Mouse (Mus musculus) kidney, adult 9 months (tissue): ENCODE measurements around the gene Col15a1.

Experiments used
- DNase-seq: peaks from one replicate; pipeline ENCODE4 v3.0.0; 2022

The Col15a1 gene

DNA sequence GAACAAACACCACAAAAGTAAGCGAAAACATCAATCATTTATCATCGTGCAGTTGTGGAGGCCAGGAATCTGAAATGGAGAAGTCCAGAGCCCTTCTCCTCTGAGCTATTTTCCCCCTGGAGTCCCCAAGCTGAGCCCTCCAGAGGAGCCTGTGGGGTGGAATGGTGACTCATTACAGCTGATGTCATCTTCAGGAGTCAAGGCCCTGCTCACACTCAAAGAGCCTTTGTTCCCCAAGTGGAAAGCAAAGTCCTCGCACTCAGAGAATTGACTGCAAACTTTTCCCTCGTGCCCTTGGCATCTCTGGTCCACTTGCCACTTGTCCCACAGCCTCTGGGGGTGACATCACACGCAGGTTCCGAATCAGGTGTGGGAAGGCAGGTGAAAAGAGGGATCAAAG, 23.4 kb downstream of the Col15a1 start:
- DNase-seq, result no peak

DNA sequence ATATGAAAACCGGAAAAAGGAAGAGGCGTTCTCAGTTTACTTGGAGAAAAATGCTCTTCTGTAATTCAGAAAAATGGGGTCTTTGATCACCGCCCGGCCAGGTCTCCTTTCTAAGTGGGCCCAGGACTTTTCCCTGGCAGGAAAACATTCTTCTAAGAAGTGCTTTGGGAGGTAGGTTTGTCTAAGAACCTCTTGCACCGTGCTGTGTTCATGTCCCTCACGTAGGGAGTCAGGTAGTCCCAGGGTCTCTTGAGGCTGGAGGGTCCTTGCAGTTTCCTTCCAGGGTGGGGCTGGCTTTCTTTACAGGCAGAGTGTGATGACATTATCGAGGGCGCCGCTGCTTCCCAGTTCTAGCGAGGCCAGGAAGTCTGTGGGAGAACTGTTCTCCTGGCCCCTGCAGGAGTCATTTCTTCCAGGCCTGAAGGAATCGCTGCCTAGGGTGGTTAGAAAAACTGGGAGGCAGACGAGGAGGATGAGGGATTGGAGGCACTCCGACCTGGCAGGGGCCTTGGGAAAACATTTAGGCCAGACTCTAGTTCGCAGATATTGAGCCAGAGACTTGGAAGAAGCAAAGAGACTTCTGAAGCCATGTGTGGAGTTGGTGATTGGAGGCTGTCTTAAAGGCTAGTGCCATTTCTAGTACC, 25.4 kb downstream of the Col15a1 start:
- DNase-seq, result no peak

DNA sequence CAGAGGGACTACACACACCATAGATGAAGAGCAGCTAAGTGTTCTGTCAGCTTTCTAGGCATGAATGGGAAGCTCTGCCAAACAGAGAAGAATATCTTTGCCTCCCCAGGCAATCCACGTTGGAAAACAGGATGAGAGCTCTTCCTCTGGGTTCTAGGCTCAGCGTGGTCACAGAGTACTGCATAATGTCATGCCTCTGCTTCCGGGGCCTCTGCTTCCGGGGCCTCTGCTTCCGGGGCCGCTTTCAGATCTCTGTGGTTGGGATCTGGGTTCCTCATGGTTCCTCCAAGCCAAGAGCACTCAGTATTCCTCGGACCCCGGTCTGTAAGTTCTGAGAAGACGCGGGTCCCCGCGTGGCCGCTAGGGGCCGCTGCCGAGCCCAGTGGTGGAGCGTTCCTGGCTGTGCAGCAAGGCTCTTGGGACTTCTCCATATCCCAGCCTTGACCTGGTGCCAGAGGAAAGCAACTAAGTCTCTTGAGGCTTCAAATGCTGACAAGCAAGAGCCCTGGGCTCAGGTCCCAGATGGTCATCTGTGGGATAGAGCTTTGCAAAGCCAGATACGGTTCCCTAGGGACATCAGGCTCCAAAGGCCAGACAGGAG, 26.8 kb downstream of the Col15a1 start:
- DNase-seq, result peak; percentile 87

DNA sequence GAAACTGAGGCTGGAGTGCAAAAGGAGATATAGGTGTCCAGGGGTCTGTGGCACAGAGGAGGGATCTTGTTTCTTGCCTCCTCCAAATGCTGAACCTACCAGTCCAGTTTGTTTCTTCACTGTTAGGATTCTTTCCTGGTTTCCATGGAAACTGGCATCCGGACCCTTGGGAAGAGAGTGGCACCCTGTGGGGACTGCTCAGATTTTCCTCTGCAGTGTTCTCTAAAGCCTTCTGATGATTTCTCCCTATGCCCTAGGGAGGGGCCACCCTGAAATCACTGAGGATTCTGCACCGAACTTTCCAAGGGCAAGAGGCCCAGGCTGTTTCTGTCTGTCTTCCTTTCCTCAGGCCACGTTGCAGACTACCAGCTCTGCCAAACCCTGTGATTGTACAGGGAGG, 27.4 kb downstream of the Col15a1 start:
- DNase-seq, result no peak

DNA sequence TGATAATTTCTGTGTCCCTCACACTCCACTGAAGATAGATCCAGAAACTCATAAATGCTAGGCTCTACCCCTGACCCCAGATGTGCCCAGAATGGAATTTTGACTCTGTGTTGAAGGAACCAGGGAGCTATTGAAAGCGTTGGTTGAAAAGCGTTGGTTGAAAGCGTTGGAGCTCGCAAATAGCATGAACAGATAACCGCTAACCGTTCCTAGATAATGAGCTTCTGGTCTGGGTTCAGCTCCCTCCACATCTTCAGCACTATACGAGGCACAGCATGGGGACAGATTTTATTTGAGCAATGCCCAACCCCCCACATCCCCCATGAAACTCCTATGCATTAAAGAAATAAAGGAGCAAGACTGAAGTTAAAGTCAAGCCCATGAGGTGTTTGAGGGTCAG, 28.1 kb downstream of the Col15a1 start:
- DNase-seq, result no peak

DNA sequence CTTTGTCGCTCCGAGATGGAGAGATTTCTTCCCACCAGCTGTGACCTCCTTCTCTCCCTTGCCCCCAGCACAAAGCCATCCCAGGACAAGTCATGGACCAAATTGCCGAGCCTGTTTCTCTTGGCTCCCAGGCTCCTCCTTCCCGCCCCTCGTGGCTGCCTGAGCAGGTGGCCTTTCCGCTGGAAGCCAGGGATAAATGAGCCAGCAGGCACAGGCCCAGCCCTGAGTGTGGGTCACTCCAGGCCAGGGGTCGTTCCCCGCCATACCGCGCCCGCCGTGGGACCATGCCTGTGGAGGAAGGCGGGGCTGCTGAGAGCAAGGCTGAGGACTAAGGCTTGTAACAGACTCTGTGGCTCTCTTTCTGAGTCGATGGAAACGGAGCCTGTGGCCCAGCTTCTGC, 29.3 kb downstream of the Col15a1 start:
- DNase-seq, result peak; percentile 42

DNA sequence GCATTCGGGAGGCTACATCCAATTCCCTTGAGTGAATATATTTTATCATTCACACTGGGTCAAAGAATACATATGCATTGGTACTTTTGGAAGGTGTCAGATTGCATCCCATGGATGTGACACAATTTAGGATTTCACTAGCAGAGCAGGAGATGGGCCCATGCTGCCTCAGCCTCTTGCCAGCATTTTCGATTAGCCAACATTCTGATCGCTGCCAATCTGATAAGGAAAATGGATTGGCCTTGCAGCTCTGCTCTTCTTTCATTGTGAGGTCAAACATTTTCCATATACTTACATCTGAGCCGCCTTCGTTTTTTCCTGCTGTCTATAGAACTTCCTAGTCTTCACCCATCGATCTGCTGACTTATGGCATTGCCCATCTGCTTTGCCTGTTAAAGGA, 31.2 kb downstream of the Col15a1 start:
- no peak for DNase-seq

DNA sequence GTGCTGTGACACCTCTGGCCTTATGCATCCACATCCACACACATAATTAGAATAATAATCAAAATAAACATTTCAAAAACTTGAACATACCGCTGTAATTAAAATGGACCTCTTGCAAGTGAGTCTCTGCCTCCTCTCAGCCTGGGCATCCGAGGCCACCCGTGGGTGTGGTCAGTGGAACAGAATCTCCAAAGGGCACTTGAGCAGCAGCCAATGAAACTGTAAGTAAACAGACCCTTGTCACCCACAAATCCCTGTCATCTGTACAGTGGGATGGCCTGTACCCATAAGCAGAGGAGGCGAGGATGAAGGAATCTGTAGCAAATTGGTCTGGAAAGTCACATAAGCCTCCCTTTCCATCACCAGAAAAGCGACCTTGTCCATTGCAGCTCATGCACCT, 32.9 kb downstream of the Col15a1 start:
- DNase-seq, result no peak

DNA sequence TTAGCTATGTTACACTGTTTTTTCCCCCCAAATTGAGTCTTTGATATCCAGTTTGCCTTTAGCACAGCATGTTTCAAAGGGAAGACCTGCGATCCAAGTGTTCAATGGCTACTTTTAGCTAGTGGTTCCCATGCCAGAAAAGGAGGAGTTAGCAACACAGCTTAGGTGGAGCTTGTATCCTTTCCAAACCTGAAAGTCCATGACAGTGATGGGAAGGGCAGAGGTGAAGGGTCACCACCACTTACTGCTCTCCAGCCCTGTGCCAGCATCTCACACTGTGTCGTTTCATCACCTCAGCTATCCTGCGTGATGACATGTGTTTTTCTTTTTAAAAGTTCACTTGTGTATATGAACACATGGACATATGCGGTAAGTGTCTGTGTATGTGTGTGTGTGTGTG, 34.2 kb downstream of the Col15a1 start:
- DNase-seq, result peak; percentile 69

DNA sequence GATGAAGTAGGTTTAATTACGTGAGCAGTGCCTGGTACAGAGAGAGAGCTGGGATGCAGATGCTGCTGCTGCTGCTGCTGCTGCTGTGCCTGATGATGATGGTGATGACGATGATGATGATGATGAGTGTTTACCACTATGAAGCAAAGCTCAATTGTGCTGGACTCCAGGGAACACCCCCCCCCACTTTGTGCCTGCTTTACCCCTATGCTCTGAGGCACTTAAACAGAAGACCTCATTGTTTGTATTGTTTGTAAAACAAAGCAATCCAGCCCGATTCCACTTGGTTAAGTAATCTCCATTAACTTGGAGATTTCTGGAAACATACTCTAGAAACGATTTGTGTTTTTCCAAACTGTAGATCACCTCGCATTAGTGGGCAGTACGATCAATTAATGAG, 36.7 kb downstream of the Col15a1 start:
- DNase-seq, result no peak

DNA sequence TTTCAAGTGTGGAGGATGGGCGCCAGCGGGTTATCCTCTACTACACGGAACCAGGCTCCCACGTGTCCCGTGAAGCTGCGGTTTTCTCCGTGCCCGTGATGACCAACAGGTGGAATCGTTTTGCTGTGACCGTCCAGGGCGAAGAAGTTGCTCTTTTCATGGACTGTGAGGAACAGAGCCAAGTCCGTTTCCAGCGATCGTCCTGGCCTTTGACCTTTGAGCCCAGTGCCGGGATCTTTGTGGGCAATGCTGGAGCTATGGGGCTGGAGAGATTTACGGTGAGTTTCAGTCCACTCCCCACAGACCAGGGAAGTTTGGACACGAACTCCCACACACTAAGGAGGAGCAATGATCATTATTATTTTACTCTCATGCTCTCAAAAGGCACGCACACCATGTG, 37.7 kb downstream of the Col15a1 start:
- DNase-seq, result peak; percentile 75

DNA sequence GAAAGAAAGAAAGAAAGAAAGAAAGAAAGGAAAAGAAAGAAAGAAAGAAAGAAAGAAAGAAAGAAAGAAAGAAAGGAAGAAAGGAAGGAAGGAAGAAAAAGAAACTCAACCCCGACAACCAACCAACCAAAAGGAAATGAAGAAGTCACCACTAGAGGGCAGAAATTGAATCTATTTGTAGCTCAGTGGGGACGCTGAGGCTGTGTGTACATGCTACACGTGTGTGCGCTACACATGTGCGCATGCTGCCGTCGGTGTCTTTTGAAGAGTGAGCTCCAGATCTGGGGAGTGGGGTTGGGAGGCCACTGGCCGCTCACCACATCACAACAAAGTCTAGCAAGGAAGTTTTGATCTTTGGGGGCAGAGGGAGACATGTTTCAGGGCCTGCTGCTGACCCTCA, 38.9 kb downstream of the Col15a1 start:
- DNase-seq, result no peak

DNA sequence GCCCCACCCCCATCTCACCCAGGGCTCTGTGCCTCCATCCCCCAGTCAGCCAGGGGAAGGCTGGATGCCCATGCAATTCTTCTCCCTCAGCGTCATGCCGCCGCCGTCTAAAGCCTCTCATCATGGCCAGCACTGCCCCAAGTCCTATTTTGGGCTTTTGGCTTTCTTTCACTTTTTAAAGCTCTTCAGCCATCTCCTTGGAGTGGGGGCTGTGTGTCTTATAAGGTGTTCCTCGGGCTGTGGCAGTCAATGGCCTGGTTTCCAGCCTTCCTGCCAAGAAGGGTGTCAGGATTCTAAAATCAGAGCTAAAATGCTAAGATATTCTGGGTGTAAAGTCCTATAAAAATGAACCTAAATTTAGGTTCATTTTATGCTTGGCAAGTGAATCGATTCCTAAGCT, 39.6 kb downstream of the Col15a1 start:
- no peak for DNase-seq

DNA sequence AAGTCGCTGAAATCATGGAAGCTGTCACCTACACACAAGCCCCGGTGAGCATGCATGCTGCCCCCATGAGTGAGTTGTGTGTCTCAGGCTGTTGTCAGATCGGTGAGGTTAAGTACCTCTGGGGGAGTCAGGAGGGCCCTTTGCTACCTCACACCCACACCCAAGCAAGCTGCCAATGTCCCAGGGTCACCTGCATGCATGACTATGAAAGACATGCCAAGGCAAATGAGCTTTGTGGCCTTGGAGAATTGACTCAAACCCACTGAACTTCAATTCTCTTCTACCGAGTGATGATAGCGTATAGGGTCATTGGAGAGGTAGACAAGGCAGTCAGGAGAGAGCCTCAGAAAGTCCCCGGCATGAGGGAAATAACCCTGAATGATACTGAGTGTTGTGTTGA, 41.2 kb downstream of the Col15a1 start:
- DNase-seq, result no peak

DNA sequence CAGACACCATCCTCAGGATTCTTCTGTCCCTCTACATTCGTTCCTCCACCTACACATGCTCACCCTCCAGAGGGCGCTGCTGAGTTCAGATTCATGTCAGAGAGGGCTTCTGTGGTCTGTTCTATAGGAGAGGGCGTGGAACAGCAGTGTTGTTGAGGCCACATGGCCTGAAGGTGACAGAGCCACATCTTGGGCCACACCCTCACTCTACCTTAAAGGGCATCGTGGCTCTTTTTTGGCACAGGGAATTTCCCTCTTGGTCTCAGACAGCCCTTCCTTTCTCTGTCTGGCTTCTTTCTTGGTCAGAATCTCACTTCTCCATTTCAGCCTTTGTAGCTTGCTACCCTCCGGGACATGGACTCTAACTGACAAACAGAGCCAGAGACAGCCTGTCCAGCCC, 43.1 kb downstream of the Col15a1 start:
- peak; percentile 74 for DNase-seq

DNA sequence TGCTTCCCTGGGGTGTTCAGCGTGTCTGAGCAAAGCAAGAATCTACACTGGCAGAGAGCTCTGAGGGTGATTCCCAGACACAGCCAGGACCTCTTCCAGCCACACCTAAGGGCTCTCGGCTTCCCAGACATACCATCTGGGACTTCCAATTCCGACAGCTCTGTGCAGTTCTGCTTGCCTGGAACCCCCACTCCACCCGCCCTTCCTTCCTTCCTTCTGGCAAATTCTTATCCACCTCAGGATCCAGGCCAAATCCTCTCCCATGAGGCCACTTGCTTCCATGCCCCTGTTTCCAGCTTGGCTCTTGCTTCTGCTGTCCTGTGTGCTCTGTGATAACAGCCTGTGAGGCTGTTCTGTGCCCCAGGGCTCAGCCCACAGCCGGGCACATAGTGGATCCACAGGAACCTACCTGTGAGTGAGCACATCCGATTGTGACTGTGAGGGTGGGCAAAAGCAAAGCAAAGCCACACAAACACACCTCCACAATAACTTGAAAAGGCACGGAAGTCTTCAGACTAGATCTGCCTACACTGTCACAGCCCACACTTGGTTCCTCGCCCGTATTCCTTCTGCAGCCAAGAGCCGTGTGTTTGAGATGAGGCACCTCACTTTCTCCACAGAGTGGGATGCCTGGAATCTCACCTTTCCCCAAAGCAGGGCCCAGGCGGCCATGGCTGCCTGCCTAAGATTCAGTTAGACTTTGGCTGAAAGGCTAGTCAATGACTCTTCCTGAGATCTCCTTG, 43.9 kb downstream of the Col15a1 start:
- peak; percentile 57 for DNase-seq

DNA sequence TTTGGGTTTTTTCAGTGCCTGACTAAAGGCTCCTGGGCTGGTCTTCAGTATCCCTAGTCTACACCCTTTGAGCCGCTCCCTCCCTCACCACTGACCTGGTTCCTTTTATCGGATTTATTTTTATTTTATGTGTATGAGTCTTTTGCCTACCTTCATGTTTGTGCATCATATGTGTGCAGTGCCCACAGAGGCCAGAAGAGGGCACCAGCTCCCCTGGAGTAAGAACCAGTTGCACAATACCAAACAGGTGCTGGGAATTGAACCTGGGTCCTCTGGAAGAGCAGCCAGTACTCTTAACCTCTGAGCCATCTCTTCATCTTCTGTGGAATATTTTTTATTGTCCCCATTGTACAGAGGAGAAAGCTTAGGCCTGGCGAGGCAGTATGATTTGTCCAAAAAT, 44.7 kb downstream of the Col15a1 start:
- DNase-seq, result no peak

DNA sequence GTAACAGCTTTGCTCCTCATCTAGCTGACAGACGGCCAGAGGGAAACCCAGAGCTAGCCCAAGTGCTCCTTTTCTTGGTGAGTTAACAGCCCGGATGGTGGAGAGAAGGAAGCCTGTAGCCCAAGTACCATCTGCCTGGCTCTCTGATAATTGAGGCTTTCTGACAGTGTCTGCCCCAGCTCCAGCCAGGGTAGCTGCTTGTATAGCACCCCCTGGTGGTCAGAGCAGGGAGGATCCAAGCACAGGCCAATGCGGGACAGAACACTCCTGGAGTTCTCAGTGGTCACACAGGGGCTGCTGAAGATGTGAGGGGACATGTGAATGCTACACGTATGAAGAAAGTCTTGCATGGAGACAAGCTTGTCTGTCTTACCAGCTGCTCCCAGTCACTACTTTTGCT, 47.7 kb downstream of the Col15a1 start:
- DNase-seq, result peak; percentile 79

DNA sequence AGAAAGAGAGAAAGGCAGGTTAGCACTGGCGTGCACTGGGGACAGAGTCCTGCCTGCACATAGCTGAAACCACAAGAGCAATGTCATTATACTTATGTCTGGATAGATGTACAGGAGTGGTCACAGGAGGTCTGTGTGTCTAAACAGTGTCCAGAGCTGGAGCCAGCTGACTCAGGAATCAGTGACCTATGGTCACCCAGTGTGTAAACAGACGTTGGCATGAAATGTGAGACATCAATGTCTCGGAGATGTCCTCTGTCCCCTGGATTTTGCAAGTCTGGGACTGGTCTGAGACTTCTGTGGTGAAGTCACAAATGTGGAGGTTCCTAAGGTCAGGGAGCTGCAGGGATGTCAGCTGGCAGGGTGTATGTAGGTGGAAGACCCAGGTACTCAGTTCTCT, 50.2 kb downstream of the Col15a1 start:
- DNase-seq, result no peak

DNA sequence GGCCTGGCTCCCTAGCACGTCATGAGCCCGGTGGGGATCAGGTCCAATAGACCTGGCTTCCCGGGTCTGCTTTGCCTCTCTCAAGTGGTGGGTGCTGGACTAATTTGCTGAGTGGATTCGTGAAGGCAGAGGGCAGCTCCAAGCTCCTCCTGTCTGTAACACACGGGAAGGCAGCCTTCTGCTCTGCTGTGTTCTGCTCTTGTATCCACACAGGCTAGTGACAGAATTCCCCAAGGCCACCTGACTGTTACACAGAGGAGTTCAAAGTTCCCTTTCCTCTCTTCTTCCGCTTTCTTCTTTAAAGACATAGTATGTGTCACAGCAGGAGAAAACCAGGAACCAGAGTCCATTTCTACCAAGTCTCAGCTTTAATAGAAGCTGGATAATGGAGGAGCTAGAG, 53.1 kb downstream of the Col15a1 start:
- DNase-seq, result peak; percentile 35

DNA sequence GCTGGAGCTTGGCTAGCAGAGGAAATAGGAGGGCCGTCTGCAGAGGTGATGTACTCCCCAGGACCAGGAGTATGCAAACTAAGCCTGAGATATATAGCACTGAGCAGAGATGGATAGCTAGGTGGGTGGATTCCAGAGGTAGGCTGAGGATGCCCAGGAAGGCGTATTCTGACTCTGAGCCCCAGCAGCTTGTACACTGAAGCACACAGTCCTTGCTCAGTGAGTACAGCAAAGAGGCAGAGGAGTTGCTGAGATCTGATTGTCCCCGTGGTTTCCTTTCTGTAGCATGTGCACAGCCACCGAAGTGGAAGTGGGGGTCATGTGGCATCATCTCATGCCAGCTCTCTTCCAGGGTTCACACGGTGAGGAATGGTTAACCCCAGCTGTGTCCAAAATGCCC, 54.0 kb downstream of the Col15a1 start:
- DNase-seq, result no peak

DNA sequence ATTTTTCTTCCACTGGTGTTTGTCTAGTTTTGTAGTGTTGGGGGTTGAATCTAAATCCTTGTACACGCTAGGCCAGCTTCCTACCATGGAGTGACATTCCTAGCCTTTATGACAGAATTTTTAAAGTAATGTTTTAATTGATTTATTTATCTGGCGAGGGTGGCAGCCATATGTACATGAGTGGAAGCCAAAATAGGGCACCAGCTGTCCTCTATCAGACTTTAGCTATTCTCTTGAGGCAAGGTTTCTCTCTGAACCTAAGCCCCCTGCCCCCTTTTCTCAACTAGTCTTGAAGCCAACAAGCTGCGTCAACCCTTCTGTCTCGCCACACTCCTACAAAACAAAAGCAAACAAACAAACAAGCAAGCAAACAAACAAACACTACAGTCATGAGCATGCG, 57.6 kb downstream of the Col15a1 start:
- DNase-seq, result no peak

DNA sequence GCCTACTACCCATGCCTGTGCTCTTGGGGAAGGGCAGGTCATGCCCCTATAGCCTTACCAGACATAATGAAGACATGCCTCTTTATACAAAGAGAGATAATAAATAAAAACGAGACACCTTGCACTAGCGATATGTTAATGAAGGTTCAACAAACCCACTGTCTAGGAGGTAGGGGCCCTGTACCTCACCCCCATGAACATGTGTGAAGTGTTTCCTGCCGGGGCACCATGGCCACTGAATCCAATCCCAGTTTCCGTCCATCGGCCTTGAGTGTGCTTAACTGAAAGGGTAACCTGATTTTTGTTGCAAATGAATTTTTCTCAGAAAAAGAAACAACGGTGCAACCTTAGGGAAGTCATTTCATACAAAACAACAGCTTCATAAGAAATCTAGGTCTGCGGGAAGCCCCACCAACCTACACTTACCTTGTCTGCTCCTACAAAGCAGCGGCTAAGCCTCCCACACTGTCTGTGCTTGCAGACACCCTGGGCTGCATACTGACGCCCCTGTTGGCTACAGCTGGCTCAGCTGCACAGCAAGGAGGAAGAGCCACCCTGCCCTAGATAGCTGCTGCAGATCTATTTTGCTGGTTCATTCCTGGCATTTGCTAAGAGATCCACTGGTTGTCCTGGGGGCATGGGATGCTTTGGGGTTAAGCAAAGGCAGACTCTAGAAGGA, 64.6 kb downstream of the Col15a1 start:
- no peak for DNase-seq

DNA sequence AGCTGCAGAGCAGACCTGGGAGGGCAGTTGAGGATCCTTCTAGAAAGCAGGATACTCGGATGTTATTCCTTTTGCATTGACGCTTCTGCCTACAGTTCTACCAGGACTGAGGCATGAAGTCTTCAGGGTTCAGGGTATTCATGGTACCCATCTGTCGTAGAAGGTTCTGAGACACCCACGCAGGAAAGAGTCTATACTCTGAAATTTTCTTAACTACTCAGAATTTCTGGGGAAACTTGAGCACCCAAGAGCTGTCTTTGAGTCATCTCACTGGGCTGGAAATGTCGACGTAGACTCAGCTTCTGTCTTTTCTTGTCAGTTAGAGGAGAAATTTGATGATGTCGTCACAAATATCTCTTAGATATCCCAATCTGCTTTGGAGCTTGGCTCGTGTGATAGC, 65.8 kb downstream of the Col15a1 start:
- DNase-seq, result no peak
